Mouse (Mus musculus): Measurements from ENCODE around the gene 1700008O03Rik.

The 1700008O03Rik gene

GRCm38 (mm10) chr7:44385720-44386119, at the start of gene 1700008O03Rik:
Gene 1700008O03Rik, minus strand, starts transcription at chr7:44385820.
- DNase-seq (ENCODE audit: low spot score in 2 of 2), result no peak

GRCm38 (mm10) chr7:44434089-44434488, 48.5 kb upstream of the 1700008O03Rik start:
- DNase-seq (ENCODE audit: low spot score in 2 of 2), result no peak

- DNase-seq (ENCODE audit: low spot score in 2 of 2), result no peak
Observed at GRCm38 (mm10) chr7:44433371-44433770, 47.8 kb upstream of the 1700008O03Rik start.

GRCm38 (mm10) chr7:44432550-44432949, 46.9 kb upstream of the 1700008O03Rik start:
- no peak for DNase-seq (ENCODE audit: low spot score in 2 of 2)

GRCm38 (mm10) chr7:44429534-44430488, 44.2 kb upstream of the 1700008O03Rik start:
- DNase-seq (ENCODE audit: low spot score in 2 of 2), result no peak

- DNase-seq (ENCODE audit: low spot score in 2 of 2), result no peak
Observed at GRCm38 (mm10) chr7:44428968-44429521, 43.4 kb upstream of the 1700008O03Rik start, which contains the start of gene Lrrc4b. Gene Lrrc4b, plus strand, starts transcription at chr7:44429018.

GRCm38 (mm10) chr7:44428171-44428950, 42.7 kb upstream of the 1700008O03Rik start:
- no peak for DNase-seq (ENCODE audit: low spot score in 2 of 2)

GRCm38 (mm10) chr7:44427666-44428065, 42.0 kb upstream of the 1700008O03Rik start:
- DNase-seq (ENCODE audit: low spot score in 2 of 2), result no peak

GRCm38 (mm10) chr7:44413307-44413706, 27.7 kb upstream of the 1700008O03Rik start:
- DNase-seq (ENCODE audit: low spot score in 2 of 2), result no peak

GRCm38 (mm10) chr7:44411144-44411543, 25.5 kb upstream of the 1700008O03Rik start:
- no peak for DNase-seq (ENCODE audit: low spot score in 2 of 2)

- DNase-seq (ENCODE audit: low spot score in 2 of 2), result no peak
Observed at GRCm38 (mm10) chr7:44406015-44406355, 20.4 kb upstream of the 1700008O03Rik start.

GRCm38 (mm10) chr7:44405346-44406014, 19.9 kb upstream of the 1700008O03Rik start:
- DNase-seq (ENCODE audit: low spot score in 2 of 2), result peak; percentile 88 to 89

GRCm38 (mm10) chr7:44401673-44402072, 16.1 kb upstream of the 1700008O03Rik start:
- no peak for DNase-seq (ENCODE audit: low spot score in 2 of 2)

GRCm38 (mm10) chr7:44398570-44398969, 12.9 kb upstream of the 1700008O03Rik start:
- DNase-seq (ENCODE audit: low spot score in 2 of 2), result peak in 1 of 2 experiments; percentile 33

GRCm38 (mm10) chr7:44393284-44393683, 7.7 kb upstream of the 1700008O03Rik start:
- no peak for DNase-seq (ENCODE audit: low spot score in 2 of 2)

- no peak for DNase-seq (ENCODE audit: low spot score in 2 of 2)
Observed at GRCm38 (mm10) chr7:44392341-44392740, 6.7 kb upstream of the 1700008O03Rik start.

- no peak for DNase-seq (ENCODE audit: low spot score in 2 of 2)
Observed at GRCm38 (mm10) chr7:44391831-44392230, 6.2 kb upstream of the 1700008O03Rik start.

- DNase-seq (ENCODE audit: low spot score in 2 of 2), result peak in 1 of 2 experiments; percentile 25
Observed at GRCm38 (mm10) chr7:44384716-44385059, 932 bp downstream of the 1700008O03Rik start.

- DNase-seq (ENCODE audit: low spot score in 2 of 2), result peak; percentile 49 to 69
Observed at GRCm38 (mm10) chr7:44383980-44384715, 1.5 kb downstream of the 1700008O03Rik start, which contains the start of gene Syt3. Gene Syt3, plus strand, starts transcription at chr7:44384102.

GRCm38 (mm10) chr7:44382541-44382940, 3.1 kb downstream of the 1700008O03Rik start:
- no peak for DNase-seq (ENCODE audit: low spot score in 2 of 2)

- DNase-seq (ENCODE audit: low spot score in 2 of 2), result peak in 1 of 2 experiments; percentile 65
Observed at GRCm38 (mm10) chr7:44378290-44378689, 7.3 kb downstream of the 1700008O03Rik start.
